Mouse (Mus musculus) urinary bladder, postnatal 25 days (tissue): ENCODE results near the gene Gm3752.
"Not testable (repeated sequence)": the region's sequence is repeated elsewhere in the genome, so short reads cannot be mapped to it uniquely, and the experiment has no call there.

Experiments
- DNase-seq: peaks from one replicate; pipeline ENCODE4 v3.0.0; 2022; ENCODE audit warnings: low spot score

Gene Gm3752

GRCm38 (mm10) chr14:7483662-7484061 lies at the start of gene Gm3752:
Gene Gm3752, minus strand, starts transcription at chr14:7483762.
- DNase-seq = not testable (repeated sequence)

- not testable (repeated sequence) for DNase-seq
Observed at GRCm38 (mm10) chr14:7488731-7489130, 5.2 kb upstream of the Gm3752 start.

GRCm38 (mm10) chr14:7450817-7451216 lies 32.7 kb downstream of the Gm3752 start, which contains the start of gene Gm3755:
Gene Gm3755, minus strand, starts transcription at chr14:7450917.
- DNase-seq = not testable (repeated sequence)

GRCm38 (mm10) chr14:7422496-7422895 lies 61.1 kb downstream of the Gm3752 start:
- DNase-seq = not testable (repeated sequence)
